Mouse (Mus musculus): Measurements from ENCODE around the gene Dnmt3a. TPM values are rescaled to one million over a fixed set of nuclear protein-coding genes. Genes with fewer than 3 reads are reported as not detected.

The Dnmt3a gene
- polyA plus RNA-seq, 1 experiment from 2014 or later = 124 TPM

DNA sequence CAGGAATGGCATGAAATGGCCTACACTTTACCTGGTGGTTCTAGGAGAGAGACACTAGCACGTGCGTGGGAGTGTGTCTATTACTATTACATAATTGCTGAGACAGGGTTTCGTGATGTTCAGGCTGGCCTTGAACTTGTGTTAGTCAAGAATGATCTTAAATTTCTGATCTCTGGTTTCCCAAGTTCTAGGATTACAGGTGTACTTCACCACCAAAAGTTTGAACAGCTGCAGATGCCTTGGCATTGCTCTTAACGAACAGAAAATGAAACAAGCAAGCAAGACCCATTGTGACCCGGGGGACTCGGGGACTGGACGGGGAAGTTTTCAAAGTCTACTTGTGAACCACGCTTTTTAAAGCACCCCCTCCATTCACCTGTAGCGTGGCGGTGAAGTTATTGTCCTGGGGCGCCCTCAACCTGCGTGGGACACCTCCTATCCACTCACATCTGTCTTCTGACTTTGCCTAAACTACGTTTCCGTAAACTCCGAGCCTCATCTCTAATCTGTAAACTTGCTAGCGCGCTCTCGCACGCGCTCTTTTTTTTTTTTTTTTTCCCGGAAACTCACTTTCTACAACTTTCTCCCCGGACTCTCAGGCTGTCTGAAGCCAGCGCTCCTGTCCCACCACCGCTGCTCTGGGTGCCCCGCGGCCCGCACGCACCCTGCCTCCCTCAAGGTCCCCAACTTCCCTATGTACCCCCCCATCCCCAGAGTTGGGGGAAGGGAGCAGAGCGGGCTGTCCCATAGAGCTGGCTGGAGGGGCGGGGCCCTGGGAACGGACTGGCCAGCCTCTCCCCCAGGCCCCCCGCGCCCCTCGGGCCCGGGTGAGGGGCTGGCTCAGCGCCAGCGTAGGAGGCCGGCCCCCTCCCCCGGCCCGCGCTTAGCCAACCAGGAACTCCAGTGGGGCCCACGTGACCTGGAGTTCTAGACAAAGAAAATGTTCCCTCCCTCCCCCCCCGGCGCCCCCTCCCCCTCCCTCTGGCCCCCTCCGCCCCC is 85.2 kb downstream of the Dnmt3a start:
- Histone ChIP-seq H3K4me1 (replicated peaks) (peaks cover 85% of the 10 kb centered on the region), H3K9ac (replicated peaks) (peak overlapping the region; percentile 76), H3K27me3 (no peaks in the 10 kb centered on the region), H3K4me3 (replicated peaks) (peak overlapping the region; percentile 50), H3K27ac (peak overlapping the region; percentile 91), H3K9me3 (no peaks in the 10 kb centered on the region), H3K4me2 (replicated peaks) (peak overlapping the region; percentile 79), H3K36me3 (peaks cover 12% of the 10 kb centered on the region)
- WGBS = 2% methylated on average over 42 of the region's 45 CpGs
- ATAC-seq = peak; percentile 46

DNA sequence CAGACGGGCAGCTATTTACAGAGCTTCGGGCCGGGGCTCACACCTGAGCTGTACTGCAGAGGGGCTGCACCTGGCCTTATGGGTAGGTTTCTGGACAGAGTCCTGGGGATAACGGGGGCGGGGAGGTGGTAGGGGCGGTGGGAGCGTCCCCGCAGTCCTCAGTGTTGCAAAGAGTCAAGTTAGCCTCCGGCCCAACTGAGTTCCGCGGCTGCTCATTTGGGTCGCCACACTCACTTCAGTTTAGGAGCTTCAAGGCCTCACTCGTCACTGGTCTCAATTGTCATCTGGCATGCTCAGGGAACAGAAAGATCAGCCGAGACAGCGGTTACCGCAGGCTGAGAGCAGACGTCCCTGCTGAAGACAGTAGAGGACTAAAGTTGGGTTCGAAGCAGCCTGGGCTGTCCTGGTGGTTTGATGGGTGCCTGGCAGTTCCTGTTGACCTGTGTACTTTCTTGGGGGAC is 86.0 kb downstream of the Dnmt3a start:
- peak overlapping the region; percentile 50 for H3K4me3 ChIP-seq (replicated peaks)
- 1% methylated on average over 15 of the region's 18 CpGs for WGBS
- H3K27me3 ChIP-seq = no peaks in the 10 kb centered on the region

GRCm38 (mm10) chr12:3892240-3893059 is 86.6 kb downstream of the Dnmt3a start:
- Histone ChIP-seq H3K4me3 (replicated peaks) (peak overlapping the region; percentile 50), H3K4me2 (replicated peaks) (peak overlapping the region; percentile 79), H3K4me1 (replicated peaks) (peaks cover 71% of the 10 kb centered on the region), H3K9ac (replicated peaks) (peak overlapping the region; percentile 76), H3K36me3 (peaks cover 26% of the 10 kb centered on the region), H3K9me3 (no peaks in the 10 kb centered on the region), H3K27ac (peak overlapping the region; percentile 91), H3K27me3 (no peaks in the 10 kb centered on the region)
- 2% methylated on average over 15 of the region's 15 CpGs for WGBS
- peak; percentile 46 for ATAC-seq

More for the DNA sequence above, 86.0 kb downstream of the Dnmt3a start:
- peaks cover 20% of the 10 kb centered on the region for H3K36me3 ChIP-seq
- peak overlapping the region; percentile 91 for H3K27ac ChIP-seq
- no peaks in the 10 kb centered on the region for H3K9me3 ChIP-seq
- H3K9ac ChIP-seq (replicated peaks) = peak overlapping the region; percentile 76
- H3K4me2 ChIP-seq (replicated peaks) = peak overlapping the region; percentile 79
- ATAC-seq = peak; percentile 55
- peaks cover 77% of the 10 kb centered on the region for H3K4me1 ChIP-seq (replicated peaks)

GRCm38 (mm10) chr12:3893335-3893734 is 87.5 kb downstream of the Dnmt3a start:
- peaks cover 34% of the 10 kb centered on the region for H3K36me3 ChIP-seq
- H3K4me3 ChIP-seq (replicated peaks) = peak overlapping the region; percentile 50
- no peaks in the 10 kb centered on the region for H3K27me3 ChIP-seq
- whole genome bisulfite sequencing = 62% methylated on average over 6 of the region's 6 CpGs
- no peak for ATAC-seq
- peak overlapping the region; percentile 76 for H3K9ac ChIP-seq (replicated peaks)
- peak overlapping the region; percentile 79 for H3K4me2 ChIP-seq (replicated peaks)
- peaks cover 62% of the 10 kb centered on the region for H3K4me1 ChIP-seq (replicated peaks)
- peak overlapping the region; percentile 91 for H3K27ac ChIP-seq
- no peaks in the 10 kb centered on the region for H3K9me3 ChIP-seq

DNA sequence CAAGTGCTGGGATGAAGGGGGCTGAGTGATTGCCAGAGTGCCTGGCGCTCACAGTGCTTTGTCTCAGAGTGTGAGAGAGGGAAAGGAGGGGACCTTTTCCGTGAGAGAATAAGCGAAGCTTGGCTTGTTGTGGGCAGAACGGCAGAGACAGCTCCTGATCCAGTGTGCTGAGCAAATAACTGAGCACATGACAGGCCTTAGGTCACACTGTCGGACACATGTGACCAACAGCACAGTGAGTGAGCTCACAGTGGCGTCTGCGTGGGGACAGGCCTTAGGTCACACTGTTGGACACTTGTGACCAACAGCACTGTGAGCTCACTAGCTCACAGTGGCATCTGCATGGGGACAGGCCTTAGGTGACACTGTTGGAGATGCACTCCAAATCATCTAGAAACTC is 88.7 kb downstream of the Dnmt3a start:
- peaks cover 45% of the 10 kb centered on the region for H3K36me3 ChIP-seq
- WGBS = 69% methylated on average over 7 of the region's 7 CpGs
- no peaks in the 10 kb centered on the region for H3K9me3 ChIP-seq
- peak overlapping the region; percentile 35 for H3K27ac ChIP-seq
- peak overlapping the region; percentile 19; the same call in 1 of the 2 replicates for H3K4me2 ChIP-seq (replicated peaks)
- H3K4me1 ChIP-seq (replicated peaks) = peaks cover 50% of the 10 kb centered on the region
- H3K27me3 ChIP-seq = no peaks in the 10 kb centered on the region
- H3K9ac ChIP-seq (replicated peaks) = 0 out of 2 replicates have a peak overlapping the region, but pooled peaks have one; percentile 10
- ATAC-seq = no peak
- no peak overlapping the region for H3K4me3 ChIP-seq (replicated peaks)

- no peak for ATAC-seq
- whole genome bisulfite sequencing = 93% methylated on average over 9 of the region's 9 CpGs
- no peaks in the 10 kb centered on the region for H3K27me3 ChIP-seq
- H3K27ac ChIP-seq = no peak overlapping the region
- no peaks in the 10 kb centered on the region for H3K9me3 ChIP-seq
- no peak overlapping the region for H3K4me2 ChIP-seq (replicated peaks)
- peaks cover 67% of the 10 kb centered on the region for H3K36me3 ChIP-seq
- peaks cover 27% of the 10 kb centered on the region for H3K4me1 ChIP-seq (replicated peaks)
- no peak overlapping the region for H3K4me3 ChIP-seq (replicated peaks)
- no peak overlapping the region for H3K9ac ChIP-seq (replicated peaks)
Observed at GRCm38 (mm10) chr12:3897057-3897545, 91.3 kb downstream of the Dnmt3a start.

DNA sequence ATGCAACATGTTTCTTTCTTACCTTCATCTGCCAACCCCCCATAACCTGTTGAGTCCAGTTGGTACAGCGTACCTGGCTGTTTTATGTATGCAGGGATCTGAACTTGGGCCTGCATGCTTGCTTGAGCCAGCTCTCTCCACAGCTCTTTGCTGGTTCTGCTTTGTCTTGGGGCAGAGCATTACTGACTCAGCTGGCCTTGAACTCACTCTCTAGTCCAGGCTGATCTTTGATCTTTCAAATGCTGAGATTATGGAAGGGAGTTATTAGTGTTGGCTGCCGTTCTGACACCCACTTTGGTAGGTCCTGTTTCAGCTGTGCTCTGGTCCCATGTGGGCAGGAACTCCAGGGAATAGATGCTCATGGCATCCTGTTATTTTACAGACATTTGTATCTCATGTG is 93.0 kb downstream of the Dnmt3a start:
- ATAC-seq = no peak
- Histone ChIP-seq H3K36me3 (peaks cover 83% of the 10 kb centered on the region), H3K27me3 (no peaks in the 10 kb centered on the region), H3K4me3 (replicated peaks) (no peak overlapping the region), H3K27ac (no peak overlapping the region), H3K4me1 (replicated peaks) (peaks cover 10% of the 10 kb centered on the region), H3K9me3 (no peaks in the 10 kb centered on the region), H3K9ac (replicated peaks) (no peak overlapping the region), H3K4me2 (replicated peaks) (no peak overlapping the region)
- WGBS = 90% methylated on average over 2 of the region's 2 CpGs

- H3K9ac ChIP-seq (replicated peaks) = no peak overlapping the region
- no peak for ATAC-seq
- H3K9me3 ChIP-seq = no peaks in the 10 kb centered on the region
- peaks cover 89% of the 10 kb centered on the region for H3K36me3 ChIP-seq
- H3K27ac ChIP-seq = no peak overlapping the region
- no peaks in the 10 kb centered on the region for H3K27me3 ChIP-seq
- 96% methylated on average over 9 of the region's 9 CpGs for WGBS
- no peak overlapping the region for H3K4me2 ChIP-seq (replicated peaks)
- no peak overlapping the region for H3K4me3 ChIP-seq (replicated peaks)
- no peaks in the 10 kb centered on the region for H3K4me1 ChIP-seq (replicated peaks)
Observed at GRCm38 (mm10) chr12:3905436-3905835, 99.6 kb downstream of the Dnmt3a start.

GRCm38 (mm10) chr12:3906308-3906707 is 100.5 kb downstream of the Dnmt3a start:
- H3K27me3 ChIP-seq = no peaks in the 10 kb centered on the region
- no peaks in the 10 kb centered on the region for H3K4me1 ChIP-seq (replicated peaks)
- no peak overlapping the region for H3K27ac ChIP-seq
- H3K9me3 ChIP-seq = no peaks in the 10 kb centered on the region
- H3K36me3 ChIP-seq = peaks cover 88% of the 10 kb centered on the region
- no peak overlapping the region for H3K9ac ChIP-seq (replicated peaks)
- no peak for ATAC-seq
- no peak overlapping the region for H3K4me3 ChIP-seq (replicated peaks)
- H3K4me2 ChIP-seq (replicated peaks) = no peak overlapping the region

DNA sequence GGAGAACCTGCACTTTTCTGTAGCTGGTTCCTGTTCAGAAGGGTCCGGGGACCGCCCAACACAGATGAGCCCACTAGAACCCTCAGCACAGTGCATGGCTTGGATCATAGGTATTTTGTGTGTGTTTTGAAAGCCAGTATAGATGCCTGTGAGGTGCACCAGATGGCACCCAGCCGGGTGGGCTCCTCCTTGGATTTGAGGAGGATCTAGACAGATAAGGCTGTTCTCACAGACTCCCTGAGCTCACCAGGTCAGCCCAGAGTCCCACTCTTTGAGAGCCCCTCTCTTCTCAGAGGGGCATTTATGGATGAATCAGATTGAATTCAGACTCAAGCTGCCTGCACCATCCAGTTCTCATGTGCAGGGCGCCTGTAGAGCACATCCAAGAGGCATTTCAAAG is 101.2 kb downstream of the Dnmt3a start:
- H3K9ac ChIP-seq (replicated peaks) = no peak overlapping the region
- no peak for ATAC-seq
- WGBS = 90% methylated on average over 4 of the region's 4 CpGs
- H3K4me2 ChIP-seq (replicated peaks) = no peak overlapping the region
- H3K27me3 ChIP-seq = no peaks in the 10 kb centered on the region
- no peaks in the 10 kb centered on the region for H3K4me1 ChIP-seq (replicated peaks)
- 0 out of 2 replicates have a peak overlapping the region, but pooled peaks have one; percentile 25 for H3K27ac ChIP-seq
- H3K4me3 ChIP-seq (replicated peaks) = no peak overlapping the region
- H3K9me3 ChIP-seq = no peaks in the 10 kb centered on the region
- peaks cover 84% of the 10 kb centered on the region for H3K36me3 ChIP-seq

- no peaks in the 10 kb centered on the region for H3K27me3 ChIP-seq
- no peaks in the 10 kb centered on the region for H3K9me3 ChIP-seq
- ATAC-seq = no peak
- H3K4me3 ChIP-seq (replicated peaks) = no peak overlapping the region
- WGBS = 73% methylated on average over 13 of the region's 13 CpGs
- H3K4me1 ChIP-seq (replicated peaks) = no peaks in the 10 kb centered on the region
- 0 out of 2 replicates have a peak overlapping the region, but pooled peaks have one; percentile 25 for H3K27ac ChIP-seq
- peaks cover 81% of the 10 kb centered on the region for H3K36me3 ChIP-seq
- H3K4me2 ChIP-seq (replicated peaks) = no peak overlapping the region
- no peak overlapping the region for H3K9ac ChIP-seq (replicated peaks)
Observed at GRCm38 (mm10) chr12:3907418-3907817, 101.6 kb downstream of the Dnmt3a start.
